Mouse (Mus musculus) retina, adult 2 months (tissue): Measurements from ENCODE around the gene Nr2f2.
A peak's percentile ranks its signal among the peaks of the same experiment; 100 is the strongest.

ENCODE experiments used
- DNase-seq: peaks from one replicate; pipeline ENCODE4 v3.0.0-alpha.2; 2012; ENCODE audit warnings: low read depth, low spot score

The Nr2f2 gene

DNA sequence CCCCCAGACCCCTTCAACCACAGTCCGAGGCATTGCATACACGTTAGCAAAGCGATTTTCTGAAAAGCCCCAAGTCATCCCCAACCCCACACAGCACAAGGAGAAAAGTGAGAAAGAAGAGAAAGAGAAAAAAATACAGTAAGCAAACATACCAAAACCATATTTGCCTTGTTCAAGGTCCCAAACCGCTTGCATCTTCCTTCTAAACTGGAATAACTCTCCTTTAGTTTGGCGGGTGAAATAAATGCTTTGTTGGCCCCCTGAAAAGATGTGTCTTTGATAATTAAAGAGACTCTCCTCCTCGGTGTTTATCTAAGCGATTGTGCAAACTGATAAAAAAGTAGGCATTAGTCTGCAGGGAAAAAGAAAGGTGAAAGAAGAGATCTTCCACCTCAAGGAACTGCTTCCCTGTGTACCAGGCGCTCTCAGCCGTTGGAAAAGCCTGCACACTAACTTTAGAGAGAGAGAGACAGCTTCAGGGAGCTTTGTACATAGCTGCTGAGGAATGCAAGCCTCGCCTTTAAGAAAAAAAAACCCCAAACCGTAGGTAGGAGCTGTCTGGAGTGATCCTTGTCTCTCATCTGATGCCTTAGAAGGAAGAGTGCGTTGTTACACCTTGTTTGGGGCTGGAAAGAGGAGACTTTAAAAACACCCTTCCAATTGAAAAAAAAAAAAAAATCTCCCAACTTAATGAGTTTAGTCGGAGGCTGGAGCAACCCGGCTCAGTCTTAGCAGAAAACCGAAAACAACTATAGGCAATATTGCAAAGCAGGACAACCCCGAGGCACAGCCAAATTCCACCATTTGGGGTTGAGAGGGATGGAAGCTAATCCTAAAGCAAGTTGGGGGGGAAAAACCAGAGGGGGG lies at the start of gene Nr2f2:
Nr2f2 (minus strand) TSS at position 795 of the 867 bp plus-strand sequence.
- no peak for DNase-seq

DNA sequence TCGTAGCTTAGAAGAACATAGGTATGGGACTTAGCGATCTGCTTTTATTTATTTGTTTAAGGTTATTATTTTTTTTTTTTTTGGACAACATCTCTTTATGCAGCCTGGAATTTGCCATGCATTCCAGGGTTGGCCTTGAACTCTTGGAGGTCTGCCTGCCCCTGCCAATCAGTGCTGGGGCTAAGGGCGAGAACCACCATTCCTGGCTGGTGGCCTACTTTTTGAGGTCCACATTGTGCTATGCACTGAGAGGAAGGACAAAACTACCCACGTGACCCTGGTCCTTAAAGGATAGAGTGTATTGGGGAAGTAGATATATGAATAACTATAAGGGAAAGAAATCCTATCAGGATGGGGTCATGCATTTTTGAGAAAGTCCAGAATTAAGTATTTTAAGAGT lies 47.9 kb upstream of the Nr2f2 start:
- DNase-seq, result no peak

DNA sequence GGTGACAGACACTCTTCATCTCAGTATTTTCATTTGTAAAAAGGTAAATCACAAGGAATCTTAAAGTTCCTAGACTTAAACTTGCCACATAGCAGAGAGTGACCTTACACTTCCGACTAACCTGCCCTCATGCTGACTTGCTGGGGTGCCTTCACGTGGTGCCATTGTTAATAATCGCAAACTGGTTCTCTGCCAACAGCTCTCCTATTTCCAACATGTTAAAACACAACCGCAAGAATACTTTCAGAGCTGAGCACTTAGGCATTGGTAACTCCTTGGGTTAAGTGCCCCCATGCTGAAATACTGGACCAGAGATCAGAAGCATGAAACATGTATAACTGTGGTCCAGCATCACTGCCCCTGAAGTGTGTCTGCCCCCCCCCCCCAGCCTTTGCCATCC lies 47.1 kb upstream of the Nr2f2 start:
- no peak for DNase-seq

DNA sequence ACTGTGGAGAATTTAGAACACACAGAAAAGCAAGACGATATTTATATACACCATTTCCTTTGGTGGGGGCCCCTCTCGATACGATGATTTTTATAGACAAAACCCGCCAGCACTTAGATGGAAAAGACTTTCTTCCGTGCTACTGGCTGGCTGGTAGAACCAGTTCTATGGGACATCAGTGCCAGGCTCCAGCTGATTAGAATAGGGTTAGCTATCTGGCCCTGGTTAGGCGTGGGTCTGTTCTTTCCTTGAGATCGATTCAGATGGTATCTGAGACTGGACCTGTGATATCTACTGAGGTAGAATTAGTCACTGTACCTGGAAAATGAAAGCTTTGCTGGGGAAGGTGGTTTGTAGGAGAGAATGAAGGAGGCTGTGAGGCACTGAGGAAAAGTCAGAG lies 46.4 kb upstream of the Nr2f2 start:
- DNase-seq, result no peak

DNA sequence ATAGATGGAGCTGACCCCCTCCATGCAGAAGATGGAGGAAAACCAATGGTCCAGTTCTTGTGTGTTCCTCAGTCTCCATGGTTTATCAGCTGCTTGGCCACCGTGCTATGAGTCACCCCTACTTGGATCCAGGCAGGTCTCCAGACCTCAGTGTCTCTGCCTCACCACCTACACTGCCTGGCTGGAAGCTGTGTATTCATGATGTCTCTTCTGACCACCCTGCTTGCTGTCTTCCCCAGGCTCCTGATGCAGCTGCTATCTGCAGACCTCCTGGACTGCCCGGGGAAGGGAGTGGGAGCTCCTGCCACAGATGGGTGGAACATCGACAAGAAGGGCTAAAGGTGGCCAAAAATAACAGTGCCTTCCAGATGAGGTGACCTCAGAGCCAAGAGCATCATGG lies 43.8 kb upstream of the Nr2f2 start:
- no peak for DNase-seq

DNA sequence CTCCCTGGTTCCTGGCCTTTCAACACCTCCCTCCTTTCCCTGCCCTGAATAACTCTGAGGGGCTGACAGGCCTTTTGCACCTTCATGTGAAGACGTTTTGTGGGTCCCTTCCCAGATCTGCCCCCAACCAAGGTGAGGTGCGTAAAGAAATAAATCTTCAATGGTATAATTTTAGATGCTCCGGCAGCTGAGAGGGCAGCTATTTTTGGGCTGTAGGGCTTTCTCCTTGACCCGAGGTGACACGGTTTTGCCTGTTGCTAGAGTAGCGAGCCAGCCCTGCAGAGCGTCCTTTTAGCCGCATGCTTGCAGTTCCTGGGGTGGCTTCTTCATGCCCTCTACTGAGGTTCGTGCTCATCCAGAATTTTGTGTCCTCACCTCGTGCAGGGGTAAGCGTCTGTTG lies 43.4 kb upstream of the Nr2f2 start:
- DNase-seq, result no peak

DNA sequence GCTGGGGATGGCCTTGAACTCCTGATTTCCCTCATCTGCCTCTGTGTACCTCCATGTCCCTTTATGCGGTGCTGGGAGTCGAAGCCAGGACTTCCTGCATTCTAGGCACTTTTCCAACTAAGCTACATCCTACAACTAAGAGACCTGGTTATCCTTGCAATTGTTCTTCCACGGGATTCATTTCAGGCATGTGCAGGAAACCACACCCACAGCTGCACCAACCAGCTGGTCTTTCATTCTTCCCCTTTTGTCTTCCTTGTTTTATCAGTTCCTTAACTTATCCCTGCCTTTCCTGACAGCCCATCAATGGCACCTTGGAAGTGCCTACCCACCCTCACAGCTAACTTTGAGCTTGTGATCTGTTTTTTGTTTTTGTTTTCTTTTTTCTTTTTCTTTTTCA lies 42.3 kb upstream of the Nr2f2 start:
- DNase-seq, result no peak

DNA sequence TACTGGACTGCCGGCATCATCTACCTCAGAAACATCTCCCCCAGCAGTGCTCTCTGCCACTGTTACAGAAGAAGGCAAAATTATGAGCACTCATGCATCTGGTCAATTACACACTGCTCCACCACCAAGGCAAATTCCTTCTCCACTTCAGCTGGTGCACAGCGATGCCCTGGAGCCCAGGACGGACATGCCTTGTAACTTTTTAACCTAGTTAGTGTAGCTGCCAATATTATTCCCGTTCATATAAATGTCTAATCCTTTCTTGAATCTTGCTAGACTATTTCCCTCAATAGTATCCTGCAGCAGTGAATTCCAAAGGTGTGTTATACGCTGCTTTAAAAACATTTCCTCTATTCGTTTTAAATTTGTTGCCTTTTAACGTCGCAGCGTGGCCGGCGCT lies 40.6 kb upstream of the Nr2f2 start:
- DNase-seq, result no peak

DNA sequence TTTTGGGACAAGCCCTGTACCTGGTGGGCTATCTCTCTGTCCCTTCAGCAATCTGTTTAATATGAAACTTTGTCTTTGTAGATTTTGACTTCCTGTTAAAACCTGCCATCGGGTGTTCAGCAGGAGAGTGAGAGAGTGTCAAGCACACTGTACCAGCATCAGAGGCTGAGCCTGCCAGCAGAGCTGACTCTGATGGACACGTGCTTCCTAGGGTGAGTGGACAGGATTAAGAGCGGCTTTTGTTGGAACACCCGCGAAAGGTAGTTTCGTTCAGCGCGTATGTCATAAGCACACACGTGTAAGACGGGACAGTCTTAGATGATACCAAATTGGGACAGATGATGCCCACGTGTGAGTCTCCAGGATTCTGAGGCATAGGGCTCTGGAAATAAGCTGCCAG lies 40.0 kb upstream of the Nr2f2 start:
- peak; percentile 16 for DNase-seq

DNA sequence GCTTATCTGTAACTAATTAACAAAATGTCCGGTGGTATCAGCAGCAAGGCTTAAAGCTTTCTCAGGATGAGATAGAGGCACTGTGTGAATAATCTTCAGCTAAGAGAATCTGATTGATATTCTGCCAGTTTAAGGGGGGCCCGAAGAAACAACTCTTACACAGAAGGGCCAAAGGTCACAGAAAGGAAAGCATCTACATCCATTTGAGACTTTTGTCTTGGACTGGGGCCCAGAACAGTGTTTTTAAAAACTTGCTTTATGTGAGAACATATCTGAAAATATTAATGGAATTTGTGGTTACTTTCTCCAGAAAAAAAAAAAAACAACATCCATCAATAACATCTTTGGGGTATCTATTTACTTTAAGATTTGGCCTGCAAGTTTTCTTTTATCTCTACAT lies 38.9 kb upstream of the Nr2f2 start:
- no peak for DNase-seq

DNA sequence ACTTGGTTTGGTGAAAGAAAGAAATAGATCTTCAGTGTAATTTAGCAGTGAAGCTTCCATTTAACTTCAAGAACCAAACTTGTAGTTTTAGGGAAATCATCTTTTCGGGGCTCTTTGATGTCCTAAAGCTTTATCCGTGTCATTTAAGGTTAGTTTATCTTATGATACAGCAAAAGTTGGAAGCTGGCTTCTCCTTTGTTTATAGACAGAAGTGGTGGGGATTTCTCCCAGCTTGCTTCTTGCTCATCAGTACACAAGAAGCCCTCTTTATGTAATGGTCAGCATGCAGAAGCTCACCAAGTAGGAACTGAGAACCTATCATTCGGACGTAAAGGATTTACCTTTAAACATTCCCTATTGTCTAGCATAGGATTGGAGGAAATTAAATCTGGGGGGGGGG lies 16.3 kb upstream of the Nr2f2 start:
- DNase-seq, result no peak

DNA sequence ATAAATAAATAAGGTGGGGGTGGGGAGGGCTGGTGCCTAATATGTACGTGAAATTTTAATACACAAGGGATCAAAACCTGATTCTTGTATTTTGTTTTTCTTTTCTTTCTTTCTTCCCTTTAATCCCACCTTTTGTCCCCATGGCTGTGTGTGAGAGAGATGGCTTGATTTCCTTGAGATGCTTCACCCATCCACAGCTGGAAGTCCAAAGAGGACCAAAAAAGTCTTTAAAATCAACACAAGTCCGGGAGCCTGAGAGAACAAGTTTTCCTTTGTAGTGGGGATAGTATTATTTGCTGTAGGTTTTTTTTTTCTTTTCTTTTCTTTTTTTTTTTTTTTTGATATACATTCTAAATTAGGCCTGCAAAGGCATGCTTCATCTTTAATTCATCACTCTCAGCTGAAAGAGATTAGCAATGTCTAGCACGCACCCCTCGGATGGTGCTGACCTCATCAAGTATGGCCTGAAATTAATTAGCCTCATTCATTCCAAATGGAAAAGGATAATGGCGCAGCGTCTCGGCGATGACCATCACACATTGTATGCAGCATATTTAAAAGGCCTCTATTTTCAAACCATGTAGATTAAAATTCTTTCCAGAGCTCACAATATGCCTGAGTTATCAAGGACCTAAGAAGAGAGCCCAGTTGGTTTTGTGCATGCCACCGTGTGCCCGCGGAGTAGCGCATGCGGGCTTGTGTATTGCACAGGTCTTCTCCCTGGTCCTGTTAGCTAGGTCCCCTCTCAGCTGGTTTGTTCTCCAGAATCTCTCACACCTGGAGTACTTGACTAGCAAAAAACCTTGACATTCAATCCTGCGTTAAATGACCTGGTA lies 15.1 kb upstream of the Nr2f2 start:
- no peak for DNase-seq

DNA sequence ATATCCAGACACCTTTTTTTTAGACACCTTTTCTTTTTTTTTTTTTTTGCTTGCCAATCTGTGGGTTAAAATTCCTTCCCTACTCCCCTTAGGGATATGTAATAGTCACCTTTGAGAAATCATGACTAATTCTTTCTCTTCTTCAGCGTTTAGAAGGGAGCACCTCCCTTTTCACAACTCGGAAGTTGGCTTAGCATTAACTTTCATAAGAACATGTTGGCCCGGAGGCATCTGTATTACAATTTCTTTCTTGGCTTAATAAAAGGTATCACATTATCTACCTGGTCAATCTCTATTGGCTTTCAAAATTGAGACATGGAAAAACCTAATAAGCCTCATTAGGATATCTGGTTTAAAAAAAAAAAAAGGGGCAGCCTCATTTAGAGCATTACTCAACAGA lies 14.4 kb upstream of the Nr2f2 start:
- DNase-seq, result no peak

DNA sequence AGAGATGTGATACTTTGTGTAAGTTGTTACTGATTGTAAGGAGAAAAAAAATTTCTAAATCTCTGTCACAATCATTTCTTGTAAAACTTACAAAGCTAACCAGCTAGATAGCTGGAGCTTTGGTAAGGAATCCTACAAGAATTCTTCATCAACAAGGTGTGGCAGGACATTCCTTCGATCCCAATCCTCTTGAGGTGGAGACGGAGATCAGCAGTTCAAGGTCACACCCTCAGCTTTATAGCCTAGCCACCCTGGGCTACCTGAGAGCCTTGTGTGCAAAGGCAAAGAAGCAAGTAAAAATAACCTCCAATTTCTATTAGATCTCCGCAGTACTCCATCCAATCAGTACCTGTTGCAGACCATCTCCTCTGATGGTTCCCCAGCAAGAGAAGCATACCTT lies 13.7 kb upstream of the Nr2f2 start:
- no peak for DNase-seq

DNA sequence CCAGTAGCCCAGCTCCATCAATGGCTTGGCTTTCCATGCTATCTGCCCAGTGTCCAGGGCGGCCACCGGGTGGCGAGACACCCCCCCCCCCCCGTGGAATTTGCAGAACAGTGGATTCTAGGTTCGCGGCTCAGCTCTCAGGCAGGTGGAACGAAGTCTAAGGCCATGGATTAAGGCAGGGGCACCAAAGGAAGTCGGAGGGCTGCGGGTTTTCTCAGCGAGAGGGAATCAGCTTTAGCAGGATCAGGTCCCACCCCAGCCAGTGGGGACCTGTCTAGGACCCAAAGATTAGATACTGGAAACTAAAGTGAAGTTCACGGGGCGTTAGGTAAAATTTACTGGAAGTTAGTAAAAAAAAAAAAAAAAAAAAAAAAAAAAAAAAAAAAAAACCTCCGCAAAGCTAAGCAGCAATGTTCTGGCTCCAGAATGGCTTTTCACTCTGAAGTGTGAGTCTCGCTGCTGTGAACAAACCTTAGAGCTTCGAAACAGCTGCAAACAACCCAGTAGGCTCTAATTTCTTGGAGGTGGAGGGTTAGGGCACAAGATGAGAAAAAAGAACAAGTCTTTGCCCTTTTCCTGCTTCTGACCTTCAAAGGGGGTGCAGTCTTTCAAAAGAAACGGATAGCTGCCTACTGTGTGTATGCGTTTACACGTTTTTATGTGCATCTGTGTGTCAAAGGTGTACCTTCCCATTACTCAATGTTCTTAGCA lies 4.2 kb upstream of the Nr2f2 start:
- DNase-seq, result no peak

DNA sequence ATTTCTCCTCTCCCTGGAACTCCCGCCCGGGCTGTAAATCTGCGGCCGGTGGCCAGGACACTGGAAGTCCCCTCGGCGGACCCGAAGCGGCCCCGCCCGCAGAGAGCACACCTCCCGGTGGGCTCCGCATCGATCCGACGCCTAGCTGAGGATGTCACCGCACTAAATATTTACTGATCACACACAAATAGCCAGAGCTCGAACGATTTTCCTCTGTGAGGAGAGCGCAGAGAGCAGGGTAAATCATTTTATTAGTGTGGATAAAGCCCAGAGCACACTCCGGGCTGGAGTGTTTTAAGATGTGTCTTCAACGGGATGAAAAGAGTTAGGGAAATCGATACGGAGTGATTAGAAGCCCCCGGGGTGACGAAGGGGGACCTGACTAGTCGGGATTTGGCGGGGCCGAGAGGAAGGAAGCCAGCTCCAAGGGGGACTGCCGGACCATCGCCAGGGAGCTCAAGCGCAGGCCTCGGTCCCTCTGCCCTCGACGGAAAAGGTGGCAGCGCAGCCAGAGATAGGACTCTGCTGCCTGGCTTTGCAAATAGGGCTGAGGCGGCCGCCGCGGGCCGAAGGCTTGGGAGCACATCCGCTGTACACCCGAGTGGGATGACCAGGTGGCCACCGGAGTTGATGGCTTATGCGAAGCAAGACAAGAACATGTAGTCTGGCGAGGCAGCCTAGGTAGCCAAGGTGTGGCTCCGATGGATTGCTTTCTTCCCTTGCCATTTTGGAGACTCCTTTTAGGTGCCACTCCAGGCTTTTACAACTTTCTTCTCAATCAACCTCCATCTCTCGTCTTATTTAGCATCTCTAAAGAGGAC lies 3.4 kb upstream of the Nr2f2 start:
- no peak for DNase-seq

DNA sequence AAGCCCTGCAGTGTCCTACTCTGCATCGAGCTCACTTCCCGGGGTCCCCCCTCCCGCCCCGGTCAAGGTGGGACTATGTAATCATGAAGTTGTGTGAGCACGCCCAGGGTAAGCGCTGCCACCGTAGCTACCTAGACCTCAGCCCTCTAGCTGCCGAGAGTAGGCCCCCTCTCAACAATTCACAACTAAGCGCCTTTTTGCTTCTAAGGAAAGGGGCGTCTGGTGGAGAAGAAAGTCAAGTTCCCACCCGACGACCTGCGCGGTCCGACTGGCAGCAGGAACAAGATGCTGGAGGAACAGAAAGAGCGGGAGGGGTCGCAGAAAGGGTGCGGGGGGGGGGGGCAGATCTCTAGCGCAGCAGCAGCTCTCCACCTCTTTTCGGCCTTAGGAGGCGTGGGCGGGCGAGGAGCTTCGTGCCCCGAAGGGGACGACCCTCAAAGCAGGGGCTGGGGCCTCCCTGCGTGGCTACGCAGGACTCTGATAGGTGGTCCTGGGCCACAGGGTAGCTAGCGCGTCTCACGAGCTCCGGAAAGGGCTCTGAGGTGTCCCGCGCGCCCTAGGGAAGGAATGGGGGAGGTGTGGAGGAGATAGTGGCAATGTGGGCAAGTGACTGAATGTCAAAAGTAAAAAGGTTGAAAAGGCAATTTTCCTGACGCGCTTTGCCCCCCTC lies 2.7 kb upstream of the Nr2f2 start:
- no peak for DNase-seq

DNA sequence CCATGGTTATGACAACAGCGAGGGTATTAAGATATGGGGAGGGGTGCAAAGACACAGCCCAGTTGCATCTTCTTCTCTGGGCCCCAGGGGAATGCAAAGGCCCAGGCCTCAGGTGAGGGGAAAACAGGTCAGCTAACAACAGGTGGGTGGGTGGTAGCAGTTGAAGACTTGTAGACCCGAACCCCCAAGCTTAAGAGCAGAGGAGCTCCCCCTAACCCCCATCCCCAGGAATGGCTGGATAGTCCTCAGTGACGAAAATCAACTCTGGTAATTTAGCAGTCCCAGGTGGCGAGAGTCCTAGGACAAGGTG lies 2.2 kb upstream of the Nr2f2 start:
- no peak for DNase-seq

DNA sequence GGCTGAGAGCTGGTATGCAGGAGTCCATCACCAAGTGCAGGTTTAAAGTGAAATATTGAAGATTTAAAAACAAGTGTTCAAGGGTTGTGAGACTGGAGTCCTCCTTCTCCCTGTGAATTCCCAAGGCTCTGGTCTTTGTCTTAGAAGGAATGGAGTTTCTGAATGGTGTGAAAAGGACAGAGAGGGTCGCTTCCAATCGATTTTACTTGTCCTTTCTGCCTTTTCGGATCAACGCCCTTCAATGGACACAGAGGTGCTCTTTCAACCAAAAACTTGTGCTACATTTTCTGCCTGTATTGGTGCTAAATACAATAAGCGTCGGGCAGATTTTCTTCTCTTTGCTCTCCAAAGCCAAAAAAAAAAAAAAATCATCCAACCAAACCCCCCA lies 1.7 kb upstream of the Nr2f2 start:
- DNase-seq, result no peak

DNA sequence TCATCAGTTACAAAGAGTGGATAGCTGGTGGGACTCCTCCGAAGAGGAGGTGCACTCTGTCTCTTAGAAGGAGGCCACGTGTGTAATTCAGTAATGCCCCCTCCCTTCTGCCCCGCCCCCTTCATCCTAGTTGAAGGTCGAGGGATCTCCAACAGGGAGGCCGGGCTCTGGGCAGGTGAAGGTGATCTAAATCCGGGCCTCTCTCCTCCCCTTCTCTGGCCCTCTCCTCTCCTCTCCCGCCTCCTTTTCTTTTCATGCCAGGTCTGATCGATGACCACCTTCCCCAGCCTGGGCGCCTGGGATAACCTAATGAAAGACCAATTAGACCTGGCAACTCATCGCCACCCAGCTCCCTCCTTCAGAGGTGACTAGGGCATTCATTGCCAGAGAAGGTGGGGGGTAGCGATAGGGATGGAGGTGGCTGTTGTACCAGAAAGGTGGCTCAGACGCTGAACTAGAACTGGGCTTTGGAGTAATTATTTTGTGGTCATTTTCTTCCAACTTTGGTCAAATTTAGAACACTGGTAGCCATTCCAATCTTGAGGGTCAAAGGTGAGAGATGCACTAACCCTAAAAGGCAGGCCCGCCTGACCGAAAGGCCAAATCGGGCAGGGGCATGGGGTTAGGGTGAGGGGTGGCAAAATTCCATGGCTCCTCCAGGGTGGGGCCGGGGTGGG lies 1.2 kb upstream of the Nr2f2 start:
- DNase-seq, result no peak

DNA sequence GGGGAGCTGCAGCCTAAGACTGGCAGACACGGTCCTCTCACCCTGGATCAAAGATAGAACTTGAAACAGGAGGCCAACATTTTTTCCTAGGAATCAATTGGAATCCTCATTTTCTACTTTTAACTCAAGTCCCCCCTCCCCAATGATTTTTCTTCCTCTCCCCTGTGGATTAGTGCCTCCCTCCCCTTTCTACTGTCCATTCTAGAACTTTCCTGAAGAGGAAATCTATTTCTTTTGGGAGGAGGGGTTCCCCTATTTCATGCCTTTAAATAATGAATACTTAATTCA lies 217 bp upstream of the Nr2f2 start:
- no peak for DNase-seq
